Mouse (Mus musculus): Measurements from ENCODE around the gene Smg6. TPM values are rescaled to one million over a fixed set of nuclear protein-coding genes. Genes with fewer than 3 reads are reported as not detected.

Smg6 gene
- total and polyA plus RNA-seq, 2 experiments from 2014 or later: 7.1 to 21.1 TPM

GRCm38 (mm10) chr11:75154053-75154585, 228.5 kb downstream of the Smg6 start:
- no peaks in the 10 kb centered on the region for H3K9me3 ChIP-seq (replicated peaks; ENCODE audit: control insufficient read depth, low read length)
- peaks cover 28% of the 10 kb centered on the region for H3K36me3 ChIP-seq (replicated peaks; ENCODE audit: control insufficient read depth, insufficient read depth, low read length)
- H3K27me3 ChIP-seq (ENCODE audit: control insufficient read depth, insufficient read depth, low read length): no peaks in the 10 kb centered on the region
- ATAC-seq (ENCODE audit: insufficient read depth, low read depth): no peak
- 0 out of 2 replicates have a peak, but pooled peaks cover 6% of the 10 kb centered on the region for H3K4me1 ChIP-seq (ENCODE audit: control insufficient read depth, insufficient read depth)
- no peak overlapping the region for H3K4me2 ChIP-seq (ENCODE audit: low read depth, low read length)
- H3K4me3 ChIP-seq (ENCODE audit: low read depth, low read length): no peak overlapping the region
- 50% methylated on average over 6 of the region's 6 CpGs for WGBS
- H3K27ac ChIP-seq (ENCODE audit: low read depth): peak overlapping the region; percentile 83; the same call in 1 of the 2 replicates
- TF ChIP-seq CTCF (IDR thresholded peaks at IDR 0.05; ENCODE audit: low read depth) (no peak), EP300 (IDR thresholded peaks at IDR 0.05; ENCODE audit: low read depth) (no peak)
- no peak overlapping the region for H3K9ac ChIP-seq (replicated peaks; ENCODE audit: low read depth, low read length)
- no peak for DNase-seq (ENCODE audit: low spot score)

DNA sequence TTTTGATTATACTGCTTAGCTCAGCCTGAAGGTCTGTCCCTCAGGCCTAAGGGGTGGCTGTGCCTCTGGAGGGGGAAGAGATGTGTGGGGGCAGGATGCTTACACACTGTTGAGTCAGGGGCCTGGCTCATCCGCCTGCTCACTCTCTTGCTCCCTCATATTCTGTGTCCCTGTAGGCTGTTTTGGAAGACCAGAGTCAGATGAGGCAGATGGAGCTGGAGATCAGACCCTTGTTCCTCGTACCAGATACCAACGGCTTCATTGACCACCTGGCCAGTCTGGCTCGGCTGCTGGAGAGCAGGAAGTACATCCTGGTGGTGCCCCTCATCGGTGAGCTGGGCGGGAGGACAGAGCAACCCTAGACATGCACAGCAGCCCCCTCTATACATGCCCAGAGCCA, 230.4 kb downstream of the Smg6 start:
- ATAC-seq (ENCODE audit: insufficient read depth, low read depth): no peak
- no peaks in the 10 kb centered on the region for H3K27me3 ChIP-seq (ENCODE audit: control insufficient read depth, insufficient read depth, low read length)
- H3K4me1 ChIP-seq (ENCODE audit: control insufficient read depth, insufficient read depth): 0 out of 2 replicates have a peak, but pooled peaks cover 6% of the 10 kb centered on the region
- peaks cover 26% of the 10 kb centered on the region for H3K36me3 ChIP-seq (replicated peaks; ENCODE audit: control insufficient read depth, insufficient read depth, low read length)
- TF ChIP-seq EP300 (IDR thresholded peaks at IDR 0.05; ENCODE audit: low read depth): no peak
- WGBS: 50% methylated on average over 6 of the region's 6 CpGs
- no peaks in the 10 kb centered on the region for H3K9me3 ChIP-seq (replicated peaks; ENCODE audit: control insufficient read depth, low read length)
- no peak overlapping the region for H3K4me3 ChIP-seq (ENCODE audit: low read depth, low read length)
- 0 out of 2 replicates have a peak overlapping the region, but pooled peaks have one; percentile 25 for H3K27ac ChIP-seq (ENCODE audit: low read depth)
- no peak for DNase-seq (ENCODE audit: low spot score)
- no peak overlapping the region for H3K4me2 ChIP-seq (ENCODE audit: low read depth, low read length)
- no peak overlapping the region for H3K9ac ChIP-seq (replicated peaks; ENCODE audit: low read depth, low read length)

GRCm38 (mm10) chr11:75156416-75156815, 230.8 kb downstream of the Smg6 start:
- Histone ChIP-seq H3K9me3 (replicated peaks; ENCODE audit: control insufficient read depth, low read length) (no peaks in the 10 kb centered on the region), H3K27me3 (ENCODE audit: control insufficient read depth, insufficient read depth, low read length) (no peaks in the 10 kb centered on the region), H3K4me2 (ENCODE audit: low read depth, low read length) (no peak overlapping the region), H3K4me1 (ENCODE audit: control insufficient read depth, insufficient read depth) (peaks cover 6% of the 10 kb centered on the region; the same call in 1 of the 2 replicates), H3K9ac (replicated peaks; ENCODE audit: low read depth, low read length) (no peak overlapping the region), H3K27ac (ENCODE audit: low read depth) (0 out of 2 replicates have a peak overlapping the region, but pooled peaks have one; percentile 25), H3K36me3 (replicated peaks; ENCODE audit: control insufficient read depth, insufficient read depth, low read length) (peaks cover 31% of the 10 kb centered on the region), H3K4me3 (ENCODE audit: low read depth, low read length) (no peak overlapping the region)
- 45% methylated on average over 5 of the region's 5 CpGs for WGBS
- TF ChIP-seq EP300 (IDR thresholded peaks at IDR 0.05; ENCODE audit: low read depth) (no peak), CTCF (IDR thresholded peaks at IDR 0.05; ENCODE audit: low read depth) (no peak)
- no peak for ATAC-seq (ENCODE audit: insufficient read depth, low read depth)
- DNase-seq (ENCODE audit: low spot score): no peak

DNA sequence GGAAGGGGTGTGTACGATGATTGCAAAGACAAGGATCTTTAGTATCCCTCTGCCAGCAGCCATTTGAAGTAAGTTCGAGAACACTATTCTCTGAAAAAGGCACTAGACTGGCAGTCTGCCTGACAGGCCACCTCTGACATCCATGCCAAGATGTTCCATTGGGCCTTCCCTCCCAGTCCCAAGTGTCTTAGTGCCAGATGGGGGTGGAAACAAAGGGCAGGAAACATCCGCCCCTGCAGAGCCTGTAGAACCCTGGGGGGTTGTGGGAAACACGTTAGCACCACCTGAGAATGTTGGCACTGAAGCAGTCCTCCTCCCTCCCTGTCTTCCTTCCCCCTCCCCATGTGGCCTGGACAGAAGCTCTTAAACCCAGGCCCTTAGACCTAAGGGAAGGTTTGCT, 231.4 kb downstream of the Smg6 start:
- no peak for DNase-seq (ENCODE audit: low spot score)
- no peaks in the 10 kb centered on the region for H3K27me3 ChIP-seq (ENCODE audit: control insufficient read depth, insufficient read depth, low read length)
- 38% methylated on average over 4 of the region's 4 CpGs for WGBS
- no peak overlapping the region for H3K4me3 ChIP-seq (ENCODE audit: low read depth, low read length)
- peak overlapping the region; percentile 23 for H3K27ac ChIP-seq (ENCODE audit: low read depth)
- TF ChIP-seq CTCF (IDR thresholded peaks at IDR 0.05; ENCODE audit: low read depth) (no peak), EP300 (IDR thresholded peaks at IDR 0.05; ENCODE audit: low read depth) (no peak)
- H3K9ac ChIP-seq (replicated peaks; ENCODE audit: low read depth, low read length): 0 out of 2 replicates have a peak overlapping the region, but pooled peaks have one; percentile 16
- H3K36me3 ChIP-seq (replicated peaks; ENCODE audit: control insufficient read depth, insufficient read depth, low read length): peaks cover 36% of the 10 kb centered on the region
- ATAC-seq (ENCODE audit: insufficient read depth, low read depth): no peak; the same call in 1 of the 2 replicates
- H3K9me3 ChIP-seq (replicated peaks; ENCODE audit: control insufficient read depth, low read length): no peaks in the 10 kb centered on the region
- peaks cover 6% of the 10 kb centered on the region; the same call in 1 of the 2 replicates for H3K4me1 ChIP-seq (ENCODE audit: control insufficient read depth, insufficient read depth)
- no peak overlapping the region for H3K4me2 ChIP-seq (ENCODE audit: low read depth, low read length)

DNA sequence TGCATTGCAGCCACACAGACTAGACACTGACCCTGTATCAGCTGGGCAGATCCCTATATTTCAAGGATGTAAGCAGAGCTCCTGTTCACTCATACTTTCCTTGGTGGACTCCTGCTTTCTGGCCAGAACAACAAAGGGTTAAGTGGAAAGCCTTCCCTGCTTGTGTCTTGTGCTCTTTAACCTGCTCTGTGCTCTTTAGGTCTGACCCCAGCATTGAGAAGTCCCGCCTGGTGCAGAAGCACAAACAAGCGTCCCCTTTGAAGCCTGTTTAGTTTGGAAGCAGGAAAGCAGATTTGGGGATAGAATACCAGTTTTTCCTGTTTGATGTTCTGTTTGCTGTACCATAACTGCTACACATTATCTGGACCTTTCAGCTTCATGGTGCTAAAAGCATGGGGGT, 232.3 kb downstream of the Smg6 start:
- WGBS: 68% methylated on average over 2 of the region's 2 CpGs
- no peaks in the 10 kb centered on the region for H3K9me3 ChIP-seq (replicated peaks; ENCODE audit: control insufficient read depth, low read length)
- no peaks in the 10 kb centered on the region for H3K27me3 ChIP-seq (ENCODE audit: control insufficient read depth, insufficient read depth, low read length)
- no peak overlapping the region for H3K9ac ChIP-seq (replicated peaks; ENCODE audit: low read depth, low read length)
- H3K36me3 ChIP-seq (replicated peaks; ENCODE audit: control insufficient read depth, insufficient read depth, low read length): peaks cover 45% of the 10 kb centered on the region
- ATAC-seq (ENCODE audit: insufficient read depth, low read depth): no peak
- peaks cover 6% of the 10 kb centered on the region; the same call in 1 of the 2 replicates for H3K4me1 ChIP-seq (ENCODE audit: control insufficient read depth, insufficient read depth)
- H3K4me2 ChIP-seq (ENCODE audit: low read depth, low read length): no peak overlapping the region
- H3K27ac ChIP-seq (ENCODE audit: low read depth): peak overlapping the region; percentile 23; the same call in 1 of the 2 replicates
- no peak overlapping the region for H3K4me3 ChIP-seq (ENCODE audit: low read depth, low read length)
- no peak for DNase-seq (ENCODE audit: low spot score)
- TF ChIP-seq CTCF (IDR thresholded peaks at IDR 0.05; ENCODE audit: low read depth) (no peak), EP300 (IDR thresholded peaks at IDR 0.05; ENCODE audit: low read depth) (no peak)

GRCm38 (mm10) chr11:75158432-75158831, 232.8 kb downstream of the Smg6 start:
- H3K27me3 ChIP-seq (ENCODE audit: control insufficient read depth, insufficient read depth, low read length): no peaks in the 10 kb centered on the region
- H3K4me1 ChIP-seq (ENCODE audit: control insufficient read depth, insufficient read depth): peaks cover 6% of the 10 kb centered on the region; the same call in 1 of the 2 replicates
- no peak overlapping the region for H3K9ac ChIP-seq (replicated peaks; ENCODE audit: low read depth, low read length)
- no peak overlapping the region for H3K4me2 ChIP-seq (ENCODE audit: low read depth, low read length)
- TF ChIP-seq EP300 (IDR thresholded peaks at IDR 0.05; ENCODE audit: low read depth) (no peak), CTCF (IDR thresholded peaks at IDR 0.05; ENCODE audit: low read depth) (no peak)
- WGBS: 87% methylated on average over 14 of the region's 14 CpGs
- H3K36me3 ChIP-seq (replicated peaks; ENCODE audit: control insufficient read depth, insufficient read depth, low read length): peaks cover 46% of the 10 kb centered on the region
- peak overlapping the region; percentile 7; the same call in 1 of the 2 replicates for H3K27ac ChIP-seq (ENCODE audit: low read depth)
- no peaks in the 10 kb centered on the region for H3K9me3 ChIP-seq (replicated peaks; ENCODE audit: control insufficient read depth, low read length)
- no peak overlapping the region for H3K4me3 ChIP-seq (ENCODE audit: low read depth, low read length)
- ATAC-seq (ENCODE audit: insufficient read depth, low read depth) (no peak), DNase-seq (ENCODE audit: low spot score) (no peak)
